Mouse (Mus musculus): ENCODE results near the gene AW551984.

Gene AW551984

DNA sequence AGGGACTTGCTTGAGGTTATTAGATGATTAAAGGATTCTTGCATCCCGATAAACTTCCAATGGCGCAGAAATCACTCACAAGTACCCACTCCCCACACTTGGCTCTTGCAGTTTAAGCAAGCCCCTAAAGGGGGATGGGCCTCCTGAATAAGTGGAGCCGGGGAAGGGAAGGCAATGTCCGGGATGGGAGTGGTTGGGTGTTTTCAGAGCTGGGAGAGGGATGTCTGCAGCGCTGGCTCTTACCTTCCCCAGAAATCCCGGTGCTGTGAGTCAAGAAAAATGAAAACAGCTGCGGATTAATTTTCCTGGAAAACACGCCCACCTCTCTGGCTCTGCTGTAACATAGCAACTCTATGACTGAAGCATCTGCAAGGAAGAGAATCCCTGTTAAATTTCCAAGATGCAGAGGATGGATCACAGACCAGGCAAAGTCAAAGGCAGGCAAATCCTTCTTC is at the start of gene AW551984:
TSS of gene AW551984 (minus strand) at position 405 of the 455 bp plus-strand sequence.
- no peak for DNase-seq

DNA sequence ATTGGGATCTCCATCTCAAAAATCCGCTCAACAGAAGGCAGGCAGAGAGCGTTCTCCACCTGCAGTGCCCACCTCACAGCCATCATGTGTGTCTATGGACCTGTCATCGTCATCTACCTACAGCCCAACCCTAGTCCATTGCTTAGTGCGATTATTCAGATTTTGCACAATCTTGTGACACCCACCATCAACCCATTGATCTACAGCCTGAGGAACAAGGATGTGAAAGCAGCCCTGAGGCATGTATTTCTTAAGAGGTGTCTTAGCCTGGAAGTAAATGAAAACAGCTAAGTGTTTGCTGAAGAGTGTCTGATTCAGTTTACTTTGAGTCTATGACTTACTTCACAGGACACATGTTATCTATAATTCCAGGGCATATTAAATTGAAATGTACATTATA is 43.2 kb upstream of the AW551984 start:
- no peak for DNase-seq

DNA sequence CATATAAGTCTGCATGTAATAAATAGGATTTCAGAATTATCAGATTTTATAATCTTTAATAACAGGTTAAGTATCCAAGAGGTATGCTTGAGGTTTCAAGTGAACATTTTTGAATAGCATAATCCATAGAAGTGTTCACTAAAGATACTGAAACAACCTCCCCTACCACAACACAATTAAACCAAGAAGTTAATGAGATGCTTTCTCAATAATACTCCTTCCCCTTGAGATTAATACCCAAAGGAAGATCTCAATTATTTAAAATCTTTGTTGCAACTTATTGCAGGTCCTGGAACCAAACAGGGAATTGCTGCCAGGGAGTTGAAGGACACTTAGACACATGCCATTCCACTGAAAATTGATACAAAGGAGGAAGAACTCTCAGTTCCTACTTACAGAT is 40.6 kb upstream of the AW551984 start, which contains the start of gene Olfr961:
TSS of gene Olfr961 (plus strand) at position 301 of the 400 bp plus-strand sequence.
- no peak for DNase-seq

DNA sequence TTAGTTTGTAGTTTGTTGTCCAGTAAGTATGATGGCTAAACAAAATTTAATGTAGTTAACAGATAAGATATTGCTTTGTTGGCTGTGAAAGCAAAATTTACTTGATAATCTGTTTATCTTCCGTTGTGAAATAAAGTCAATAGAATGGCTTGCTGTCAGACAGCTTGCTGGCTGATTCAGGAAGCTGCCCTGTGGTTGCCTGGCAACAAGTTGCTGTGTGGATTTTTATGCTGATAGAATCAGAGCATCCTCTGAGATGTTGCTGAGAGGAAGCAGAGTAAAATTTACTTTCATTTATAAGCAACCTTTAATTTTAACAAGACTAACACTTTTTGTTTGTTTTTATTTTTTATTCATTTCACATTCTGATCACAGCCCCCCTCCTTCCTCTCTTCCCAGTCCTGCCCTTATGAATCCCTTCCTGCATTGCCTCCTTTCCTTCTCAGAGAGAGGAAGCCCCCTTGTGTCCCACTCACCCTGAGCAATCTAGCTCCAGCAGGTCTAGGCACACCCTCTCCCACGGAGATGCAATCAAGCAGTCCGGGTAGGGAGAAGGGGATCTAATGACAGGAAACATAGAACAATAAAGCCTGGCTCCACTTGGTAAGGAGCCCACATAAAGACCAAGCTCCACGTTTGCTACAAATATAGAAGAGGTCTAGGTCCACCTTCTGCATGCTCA is 29.9 kb upstream of the AW551984 start:
- no peak for DNase-seq

DNA sequence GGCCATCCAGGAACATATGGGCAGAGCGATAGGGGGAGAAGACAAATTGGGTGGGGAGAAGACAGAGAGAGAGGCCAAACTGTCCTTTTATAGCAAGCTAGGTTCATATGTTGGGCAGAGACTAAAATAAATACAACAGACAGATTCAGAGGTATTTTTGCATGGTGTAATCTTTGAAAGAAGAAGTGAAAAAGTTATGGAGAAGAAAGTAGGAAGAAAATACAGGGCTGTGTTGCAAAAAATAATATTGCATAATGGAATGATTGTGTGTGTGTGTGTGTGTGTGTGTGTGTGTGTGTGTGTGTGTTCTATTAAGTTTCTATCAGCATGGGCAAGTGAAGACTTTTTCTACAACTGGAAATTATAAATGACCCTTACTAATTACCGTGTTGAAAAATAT is 24.9 kb upstream of the AW551984 start:
- DNase-seq = no peak

DNA sequence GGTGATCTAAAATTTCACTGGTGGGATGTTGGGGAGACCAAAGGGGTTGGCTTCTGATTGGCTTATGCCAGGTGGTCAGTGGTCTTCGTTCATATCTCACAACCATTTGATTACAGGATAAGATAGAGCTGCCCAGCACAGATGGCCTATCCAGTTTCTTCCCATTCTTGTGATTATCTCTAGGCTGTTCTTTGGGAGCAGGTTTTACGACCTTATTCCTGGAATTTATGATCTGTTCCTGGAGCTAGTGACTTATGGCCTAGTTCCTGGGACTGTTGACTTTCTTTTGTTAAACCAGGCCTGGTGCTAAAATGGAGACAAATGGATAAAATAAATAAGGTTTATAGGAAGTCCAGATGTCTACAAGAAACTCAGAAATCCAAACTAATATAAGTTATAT is 20.5 kb upstream of the AW551984 start:
- DNase-seq = no peak

DNA sequence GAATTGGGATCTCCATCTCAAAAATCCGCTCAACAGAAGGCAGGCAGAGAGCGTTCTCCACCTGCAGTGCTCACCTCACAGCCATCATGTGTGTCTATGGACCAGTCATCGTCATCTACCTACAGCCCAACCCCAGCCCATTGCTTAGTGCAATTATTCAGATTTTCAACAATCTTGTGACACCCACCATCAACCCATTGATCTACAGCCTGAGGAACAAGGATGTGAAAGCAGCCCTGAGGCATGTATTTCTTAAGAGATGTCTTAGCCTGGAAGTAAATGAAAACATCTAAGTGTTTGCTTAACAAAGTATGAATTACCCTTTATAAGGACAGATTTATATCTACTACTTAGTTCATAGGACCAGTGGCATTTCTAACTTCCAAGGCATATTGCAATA is 19.6 kb upstream of the AW551984 start:
- no peak for DNase-seq

DNA sequence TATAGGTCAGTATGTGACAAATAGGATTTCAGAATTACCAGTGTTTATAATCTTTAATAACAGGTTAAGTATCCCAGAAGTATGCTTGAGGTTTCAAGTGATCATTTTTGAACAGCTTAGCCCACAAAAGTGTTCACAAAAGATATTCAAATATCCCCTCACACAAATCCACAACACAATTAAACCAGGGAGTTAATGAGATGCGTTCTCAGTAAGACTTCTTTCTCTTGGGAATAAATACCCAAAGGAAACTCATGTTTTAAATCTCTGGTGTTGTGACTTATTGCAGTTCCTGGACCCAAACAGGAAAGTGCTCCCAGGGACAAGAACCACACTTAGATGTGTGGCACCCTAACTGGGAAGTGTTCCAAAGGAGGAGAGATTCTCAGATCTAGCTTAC is 16.9 kb upstream of the AW551984 start, which contains the start of gene Olfr960:
TSS of gene Olfr960 (plus strand) at position 301 of the 400 bp plus-strand sequence.
- DNase-seq = no peak

DNA sequence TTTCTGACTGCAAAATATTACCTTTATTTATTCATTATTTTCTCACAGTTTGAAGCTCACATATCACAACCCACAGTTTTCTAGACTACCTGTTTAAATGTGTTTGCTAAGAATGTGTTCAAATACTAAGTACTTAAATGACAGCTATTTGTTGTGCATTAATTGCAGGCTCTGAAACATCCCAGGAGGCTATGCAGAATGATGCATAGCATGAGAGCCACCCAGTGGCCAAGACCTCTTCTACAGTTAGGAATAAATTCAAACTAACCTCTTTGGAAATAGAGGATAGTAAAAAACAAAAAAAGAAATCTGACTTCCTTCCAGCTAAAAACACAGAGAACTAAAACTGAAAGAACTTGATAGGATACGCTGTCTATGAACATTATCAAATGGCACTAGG is 7.8 kb upstream of the AW551984 start:
- no peak for DNase-seq

DNA sequence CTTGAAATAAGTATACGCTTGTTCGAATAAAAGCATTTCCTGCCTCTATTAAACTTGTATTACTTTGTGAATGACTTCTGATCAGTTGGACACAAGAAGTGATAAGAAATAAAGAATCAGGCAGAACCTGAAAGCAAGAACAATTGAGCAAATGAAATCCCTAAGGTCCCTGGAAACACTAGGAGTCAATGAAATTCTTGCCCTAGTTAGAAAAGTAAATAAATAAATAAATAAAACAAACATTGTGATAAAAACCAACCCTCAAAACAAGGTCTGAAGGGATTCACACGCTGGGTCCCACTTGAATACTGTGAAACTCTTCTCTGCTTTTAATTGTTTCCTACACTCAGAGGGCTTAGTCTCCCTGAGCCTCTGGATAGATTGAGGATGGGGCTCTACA is 6.2 kb upstream of the AW551984 start, which contains the start of gene Olfr148:
TSS of gene Olfr148 (plus strand) at position 301 of the 400 bp plus-strand sequence.
- DNase-seq = no peak

DNA sequence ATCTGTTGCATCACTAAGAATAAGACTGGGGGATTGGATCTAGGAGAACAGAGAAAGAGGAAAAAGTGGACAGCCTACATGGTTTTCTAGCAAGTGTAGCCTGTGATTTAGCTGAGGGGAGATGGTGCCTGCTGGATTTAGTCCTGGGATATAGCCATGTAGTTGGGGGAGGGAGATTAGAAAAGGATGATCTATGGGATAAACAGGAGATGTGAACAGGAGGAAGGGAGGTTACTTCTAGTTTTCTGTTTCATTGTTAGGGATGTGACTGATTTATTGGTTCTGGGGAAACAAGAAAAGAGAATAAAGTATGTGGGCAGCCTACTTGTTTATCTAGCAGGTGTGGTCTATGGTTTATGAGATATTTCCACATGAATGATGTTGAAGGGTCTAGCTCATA is 4.3 kb upstream of the AW551984 start:
- no peak for DNase-seq

DNA sequence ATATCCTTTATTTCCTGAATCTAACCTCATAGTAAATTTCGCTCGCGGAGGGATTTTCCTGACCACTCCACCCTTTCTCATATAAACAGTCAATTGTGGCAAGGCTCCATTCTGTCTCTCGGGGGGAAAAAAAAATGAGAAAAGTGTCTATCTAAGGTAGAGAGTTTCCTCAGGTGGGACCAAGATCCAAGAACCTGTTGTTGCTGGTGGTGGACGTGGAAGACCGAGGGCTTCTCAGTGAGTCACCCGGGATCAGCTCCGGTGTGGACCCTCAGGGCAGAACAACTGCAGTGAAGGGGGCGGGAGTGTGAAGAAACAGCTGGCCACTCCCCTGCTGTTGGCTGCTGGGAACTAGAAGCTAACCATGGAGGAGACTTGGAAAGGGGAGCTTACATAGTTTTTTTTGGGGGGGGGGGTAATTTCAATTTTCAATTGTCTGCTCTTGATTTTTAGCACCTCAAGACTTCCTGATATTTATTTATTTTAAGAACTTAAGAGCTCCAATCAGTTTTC is 814 bp downstream of the AW551984 start:
- DNase-seq = no peak

DNA sequence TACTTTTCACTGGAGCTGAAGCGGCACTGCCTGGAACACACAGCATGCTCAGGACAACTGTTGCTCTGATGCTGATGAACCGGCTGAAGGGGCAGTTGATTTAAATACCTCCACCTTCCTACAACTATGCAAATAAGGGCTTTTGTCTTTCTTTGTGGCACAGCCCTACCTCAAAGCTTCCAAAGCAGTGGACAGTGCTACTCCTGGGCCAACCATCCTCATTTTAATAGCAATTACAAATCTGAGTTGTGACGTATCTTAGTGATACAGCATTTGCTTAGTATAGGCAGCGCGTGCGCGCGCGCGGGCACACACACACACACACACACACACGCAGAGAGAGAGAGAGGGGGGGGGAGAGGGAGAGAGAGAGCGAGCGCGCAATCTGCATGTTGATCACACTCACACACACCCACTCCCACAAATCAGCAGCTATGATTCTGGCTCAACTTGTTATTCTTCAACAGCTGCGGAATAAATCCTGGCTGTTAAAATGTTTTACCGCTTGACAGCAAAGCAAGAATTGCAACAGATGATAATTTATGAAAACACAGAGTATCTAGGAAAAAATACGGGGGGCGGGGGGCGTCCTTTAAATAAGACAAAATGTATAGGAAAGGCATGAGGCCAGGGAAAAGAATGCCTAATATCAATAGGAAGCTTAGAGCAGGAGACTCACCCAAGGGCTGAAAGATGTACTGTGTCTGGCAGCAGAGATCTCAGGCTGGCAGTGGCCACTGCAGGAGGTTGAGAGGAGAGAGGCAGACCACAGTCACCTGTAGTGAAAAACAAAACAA is 1.5 kb downstream of the AW551984 start:
- no peak for DNase-seq

DNA sequence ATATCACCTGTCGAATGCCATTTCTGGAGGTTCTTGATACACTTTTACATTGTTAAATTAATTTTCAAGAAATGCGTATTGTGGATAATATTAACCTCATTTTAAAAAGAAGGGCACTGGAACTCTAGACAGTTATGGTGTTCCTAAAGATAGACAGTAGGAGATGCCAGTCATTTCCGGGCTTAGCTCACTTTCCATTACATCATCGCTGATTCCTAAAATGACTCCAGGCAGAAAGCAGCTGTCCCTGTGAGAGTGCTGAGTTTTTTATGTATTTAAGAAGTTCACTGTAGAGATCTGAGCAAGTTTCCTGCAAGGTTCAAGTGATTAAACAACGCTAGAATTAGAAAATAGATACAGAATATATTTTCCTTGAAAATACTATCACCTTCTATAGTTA is 27.2 kb downstream of the AW551984 start:
- no peak for DNase-seq

DNA sequence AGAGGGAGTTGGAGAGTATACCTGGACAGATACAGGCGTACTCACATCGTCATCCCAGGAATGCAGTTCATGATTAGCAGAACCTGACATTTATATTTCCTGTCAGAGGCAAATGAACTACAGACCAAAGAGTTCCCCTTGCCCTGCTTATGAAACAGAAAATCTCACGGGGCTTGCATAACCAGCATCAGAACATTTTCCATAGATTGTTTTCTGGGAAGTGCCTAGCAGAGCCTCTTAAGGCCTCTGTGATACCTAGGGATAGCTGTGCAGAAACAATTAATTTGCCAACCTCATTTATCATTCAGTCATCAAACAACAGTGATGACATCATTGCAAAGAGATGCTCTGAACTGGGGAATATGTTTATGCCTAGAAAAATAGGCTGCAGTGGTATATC is 28.7 kb downstream of the AW551984 start, which contains the start of gene Olfr959:
TSS of gene Olfr959 (minus strand) at position 101 of the 400 bp plus-strand sequence.
- no peak for DNase-seq

DNA sequence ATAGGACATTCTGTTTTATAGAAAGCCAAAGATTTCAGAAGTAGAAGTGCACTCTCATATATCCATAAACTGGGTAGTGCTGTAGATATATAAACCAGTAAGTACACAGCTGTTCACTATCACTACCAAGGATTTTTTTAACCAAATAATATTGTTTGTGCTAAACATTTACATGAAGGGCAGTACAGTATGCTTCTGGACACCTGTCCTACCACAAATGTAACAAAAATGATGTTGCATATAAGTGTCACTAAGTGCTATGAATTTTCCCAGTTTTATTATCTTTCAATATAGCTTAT is 45.9 kb downstream of the AW551984 start:
- DNase-seq = no peak

DNA sequence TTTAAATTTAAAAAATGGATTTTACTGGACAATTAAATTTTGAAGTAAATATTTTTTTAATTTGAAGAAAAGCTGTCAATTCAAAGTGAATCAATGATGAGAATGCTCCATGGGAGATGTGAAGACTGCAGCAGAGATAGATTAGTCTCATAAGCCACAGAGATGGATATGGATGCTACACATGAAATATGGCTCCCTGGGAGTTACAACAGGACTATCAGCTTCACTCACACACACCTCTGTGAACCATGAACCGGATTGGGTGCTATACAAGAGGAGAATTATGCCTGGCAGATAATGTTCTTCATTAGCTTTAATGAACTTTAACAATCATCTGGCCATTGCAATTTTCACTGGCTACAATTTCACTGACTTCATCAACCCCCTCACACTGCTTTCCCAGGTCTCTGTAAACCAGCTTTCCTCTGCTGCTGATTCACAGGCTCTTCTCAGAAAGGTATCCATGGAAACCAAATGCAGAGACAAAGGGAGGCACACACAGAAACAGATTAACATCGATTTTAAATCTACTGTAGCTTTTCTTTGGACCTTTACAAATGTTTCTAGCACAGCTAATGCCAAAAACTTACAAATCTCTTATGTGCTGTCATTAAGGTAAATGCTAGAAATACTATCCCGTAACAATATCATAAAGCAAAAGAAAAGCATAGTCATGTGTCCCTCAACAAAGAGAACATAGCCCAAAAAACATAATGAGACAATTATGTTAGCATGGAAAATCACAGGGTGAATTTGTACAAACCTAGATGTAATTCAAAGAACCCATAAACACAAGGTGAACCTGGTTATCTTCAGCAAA is 46.5 kb downstream of the AW551984 start:
- no peak for DNase-seq

DNA sequence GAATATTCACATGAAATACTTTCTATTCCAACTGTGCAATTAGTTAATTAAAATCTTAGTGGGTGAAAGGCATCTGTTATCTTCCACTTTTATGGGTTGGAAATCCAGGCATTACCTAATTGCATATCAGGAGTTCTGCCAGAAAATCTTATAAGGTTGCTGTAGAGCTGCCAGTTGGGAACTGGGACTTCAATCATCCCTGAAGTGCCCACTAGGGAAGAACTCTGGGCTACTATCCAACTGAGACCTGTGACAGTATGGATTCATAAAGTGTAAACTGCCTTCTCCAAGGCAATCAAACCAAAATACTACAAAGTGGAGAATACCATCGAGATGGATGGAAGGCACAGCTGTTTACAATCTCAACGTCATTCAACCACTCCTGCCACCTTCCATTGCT is 50.3 kb downstream of the AW551984 start, which contains the start of gene Olfr958:
TSS of gene Olfr958 (minus strand) at position 109 of the 400 bp plus-strand sequence.
- no peak for DNase-seq

DNA sequence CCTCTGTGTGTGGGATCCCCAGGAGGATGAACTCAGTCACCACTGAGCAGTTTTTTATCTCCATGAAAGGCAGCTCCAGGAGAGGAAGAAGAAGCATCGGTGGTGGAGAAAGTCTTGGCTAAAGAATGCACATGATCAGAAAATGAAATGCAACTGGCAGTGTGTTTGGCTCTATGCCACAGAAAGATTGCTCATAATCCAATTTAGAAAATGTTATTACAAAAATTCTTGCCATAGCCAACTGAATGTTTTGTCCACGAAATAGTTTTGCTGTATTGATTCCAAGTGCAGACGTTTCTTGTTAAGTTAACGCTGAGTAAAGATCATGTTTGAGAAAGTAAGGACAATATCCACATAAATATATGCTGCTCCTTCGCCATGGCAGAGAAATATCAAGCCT is 53.4 kb downstream of the AW551984 start:
- no peak for DNase-seq
